Mouse (Mus musculus) erythroblast, adult 5-6 weeks (primary cell): Measurements from ENCODE around the gene Hspa14. TPM values are rescaled to one million over a fixed set of nuclear protein-coding genes. Genes with fewer than 3 reads are reported as not detected.

Experiments
- ATAC-seq: replicated peaks from 2 replicates; pipeline ENCODE4 v1.8.0; 2016; ENCODE audit warnings: moderate number of reproducible peaks, mild to moderate bottlenecking, moderate TSS enrichment, inconsistent platforms; ENCODE audit not compliant: poor library complexity, low FRiP score, severe bottlenecking
- total RNA-seq, 2 experiments: library from RNA; stranded (forward) in 1 of 2; stranded (reverse) in 1 of 2; fragments of 150-400 nt in 1 of 2; fragments of 200-764, 138-1000 nt in 1 of 2; gene quantifications; 2 replicates each; pipeline versions ENCODE4 v1.2.3 to v1.2.4; 2015 to 2017; ENCODE audit warnings: low replicate concordance in 2 of 2

Hspa14 gene
- total RNA-seq (2015; ENCODE audit: low replicate concordance) (16.7 and 19.0 TPM in 2 replicates), total RNA-seq (2017; ENCODE audit: low replicate concordance) (39.8 and 47.8 TPM in 2 replicates)

- peak; percentile 95 for ATAC-seq
Observed at GRCm38 (mm10) chr2:3512552-3513454, at the start of gene Hspa14, which contains the start of the genes Gm45902 and Cdnf. Hspa14 (minus strand) TSS chr2:3512814. Gm45902 (minus strand) TSS chr2:3512790. Cdnf (plus strand) TSS chr2:3513030.

GRCm38 (mm10) chr2:3546588-3546987, 34.0 kb upstream of the Hspa14 start:
- no peak for ATAC-seq

- no peak for ATAC-seq
Observed at GRCm38 (mm10) chr2:3546055-3546454, 33.4 kb upstream of the Hspa14 start.

GRCm38 (mm10) chr2:3541307-3542079, 28.9 kb upstream of the Hspa14 start:
- no peak for ATAC-seq

- ATAC-seq = no peak
Observed at GRCm38 (mm10) chr2:3526288-3526687, 13.7 kb upstream of the Hspa14 start.

- no peak for ATAC-seq
Observed at GRCm38 (mm10) chr2:3522558-3522957, 9.9 kb upstream of the Hspa14 start.

GRCm38 (mm10) chr2:3512076-3512475, 538 bp downstream of the Hspa14 start:
- peak; percentile 44 for ATAC-seq

- ATAC-seq = no peak
Observed at GRCm38 (mm10) chr2:3500886-3501285, 11.7 kb downstream of the Hspa14 start.

GRCm38 (mm10) chr2:3499543-3499942, 13.1 kb downstream of the Hspa14 start:
- ATAC-seq = no peak

- ATAC-seq = 0 out of 2 replicates have a peak, but pooled peaks have one; percentile 49
Observed at GRCm38 (mm10) chr2:3493833-3494409, 18.7 kb downstream of the Hspa14 start.

GRCm38 (mm10) chr2:3489816-3490215, 22.8 kb downstream of the Hspa14 start:
- ATAC-seq = no peak

GRCm38 (mm10) chr2:3480239-3480638, 32.4 kb downstream of the Hspa14 start:
- ATAC-seq = no peak

GRCm38 (mm10) chr2:3475746-3476251, 36.8 kb downstream of the Hspa14 start:
- peak; percentile 12; the same call in 1 of the 2 replicates for ATAC-seq

- ATAC-seq = peak; percentile 96
Observed at GRCm38 (mm10) chr2:3474861-3475283, 37.7 kb downstream of the Hspa14 start, which contains the start of gene Suv39h2. Suv39h2 (minus strand) TSS chr2:3475031.

GRCm38 (mm10) chr2:3474361-3474805, 38.2 kb downstream of the Hspa14 start:
- ATAC-seq = peak; percentile 51

GRCm38 (mm10) chr2:3473891-3474290, 38.7 kb downstream of the Hspa14 start:
- ATAC-seq = no peak

- 0 out of 2 replicates have a peak, but pooled peaks have one; percentile 30 for ATAC-seq
Observed at GRCm38 (mm10) chr2:3456590-3456989, 56.0 kb downstream of the Hspa14 start.

- no peak for ATAC-seq
Observed at GRCm38 (mm10) chr2:3453096-3453495, 59.5 kb downstream of the Hspa14 start.

GRCm38 (mm10) chr2:3449431-3449830, 63.2 kb downstream of the Hspa14 start:
- no peak for ATAC-seq

- ATAC-seq = no peak
Observed at GRCm38 (mm10) chr2:3445984-3446383, 66.6 kb downstream of the Hspa14 start.
